Mouse (Mus musculus): ENCODE measurements around the gene Lnpep. TPM values are rescaled to one million over a fixed set of nuclear protein-coding genes. Genes with fewer than 3 reads are reported as not detected.

The Lnpep gene
- total and polyA plus RNA-seq, 3 experiments, result 33.6 to 40.8 (median 34.6) TPM

GRCm38 (mm10) chr17:17499278-17499677 is 125.6 kb downstream of the Lnpep start:
- H3K79me2 ChIP-seq (replicated peaks; ENCODE audit: control insufficient read depth, extremely low read depth, insufficient read depth, poor library complexity, severe bottlenecking), result no peaks in the 10 kb centered on the region
- no peaks in the 10 kb centered on the region for H3K27me3 ChIP-seq (replicated peaks)
- H3K27ac ChIP-seq (ENCODE audit: insufficient read depth, low read depth), result no peak overlapping the region
- no peaks in the 10 kb centered on the region for H3K9me3 ChIP-seq (replicated peaks; ENCODE audit: low read length)
- H3K4me1 ChIP-seq (ENCODE audit: control insufficient read depth in 1 of 2, insufficient read depth in 2 of 2), result no peaks in the 10 kb centered on the region
- no peak overlapping the region for H3K4me2 ChIP-seq (ENCODE audit: insufficient read depth, low read depth, poor library complexity, severe bottlenecking)
- in situ Hi-C loops (cut with MboI; ENCODE audit: low pct_ligation_motif_present, low pct_unique_long_range_greater_than_20kb, low sequenced_read_pairs) (no loop called here), dilution Hi-C loops (cut with MboI; ENCODE audit: extremely low pct_ligation_motif_present, extremely low pct_unique_long_range_greater_than_20kb, low sequenced_read_pairs) (no loop called here)
- TF ChIP-seq JUND (conservative IDR thresholded peaks at IDR 0.05; ENCODE audit: low read depth, low read length) (no peak), ZKSCAN1 (IDR thresholded peaks at IDR 0.05; ENCODE audit: borderline replicate concordance, low read depth, low read length) (no peak), CTCF (conservative IDR thresholded peaks at IDR 0.05 in 1 of 2, IDR thresholded peaks at IDR 0.05 in 1 of 2; ENCODE audit: low read depth in 2 of 2, low read length in 2 of 2) (no peak), MAZ (IDR thresholded peaks at IDR 0.05; ENCODE audit: low read depth, low read length) (no peak), USF1 (IDR thresholded peaks at IDR 0.05; ENCODE audit: low read depth, low read length) (no peak)
- H3K36me3 ChIP-seq (replicated peaks in 1 of 2; ENCODE audit: control insufficient read depth in 1 of 2, insufficient read depth in 1 of 2, low read length in 1 of 2), result no peaks in the 10 kb centered on the region
- DNase-seq (ENCODE audit: extremely low read depth), result no peak
- no peak overlapping the region for H3K9ac ChIP-seq (ENCODE audit: insufficient read depth, low read depth)
- no peak overlapping the region for H3K4me3 ChIP-seq (replicated peaks in 1 of 3; ENCODE audit: low read depth in 2 of 3, low read length in 2 of 3, poor library complexity in 1 of 3)

GRCm38 (mm10) chr17:17498848-17499247 is 126.0 kb downstream of the Lnpep start:
- dilution Hi-C loops (cut with MboI; ENCODE audit: extremely low pct_ligation_motif_present, extremely low pct_unique_long_range_greater_than_20kb, low sequenced_read_pairs) (no loop called here), in situ Hi-C loops (cut with MboI; ENCODE audit: low pct_ligation_motif_present, low pct_unique_long_range_greater_than_20kb, low sequenced_read_pairs) (no loop called here)
- Histone ChIP-seq H3K4me1 (ENCODE audit: control insufficient read depth in 1 of 2, insufficient read depth in 2 of 2) (no peaks in the 10 kb centered on the region), H3K79me2 (replicated peaks; ENCODE audit: control insufficient read depth, extremely low read depth, insufficient read depth, poor library complexity, severe bottlenecking) (no peaks in the 10 kb centered on the region), H3K4me2 (ENCODE audit: insufficient read depth, low read depth, poor library complexity, severe bottlenecking) (no peak overlapping the region), H3K4me3 (replicated peaks in 1 of 3; ENCODE audit: low read depth in 2 of 3, low read length in 2 of 3, poor library complexity in 1 of 3) (no peak overlapping the region), H3K36me3 (replicated peaks in 1 of 2; ENCODE audit: control insufficient read depth in 1 of 2, insufficient read depth in 1 of 2, low read length in 1 of 2) (no peaks in the 10 kb centered on the region), H3K27me3 (replicated peaks) (no peaks in the 10 kb centered on the region), H3K27ac (ENCODE audit: insufficient read depth, low read depth) (no peak overlapping the region), H3K9me3 (replicated peaks; ENCODE audit: low read length) (no peaks in the 10 kb centered on the region), H3K9ac (ENCODE audit: insufficient read depth, low read depth) (no peak overlapping the region)
- DNase-seq (ENCODE audit: extremely low read depth), result no peak
- TF ChIP-seq NRF1 (IDR thresholded peaks at IDR 0.05; ENCODE audit: low read depth, low read length), result no peak
- TF ChIP-seq MAZ (IDR thresholded peaks at IDR 0.05; ENCODE audit: low read depth, low read length), result no peak
- no peak for TF ChIP-seq JUND (conservative IDR thresholded peaks at IDR 0.05; ENCODE audit: low read depth, low read length)
- no peak for TF ChIP-seq ZC3H11A (IDR thresholded peaks at IDR 0.05; ENCODE audit: low read depth, low read length)
- no peak for TF ChIP-seq MAX (IDR thresholded peaks at IDR 0.05; ENCODE audit: low read length)
- TF ChIP-seq USF1 (IDR thresholded peaks at IDR 0.05; ENCODE audit: low read depth, low read length), result no peak
- TF ChIP-seq MAFK (IDR thresholded peaks at IDR 0.05; ENCODE audit: insufficient replicate concordance, low read length), result no peak
- TF ChIP-seq UBTF (IDR thresholded peaks at IDR 0.05; ENCODE audit: low read depth, low read length), result no peak
- no peak for TF ChIP-seq ZNF384 (IDR thresholded peaks at IDR 0.05; ENCODE audit: low read depth, low read length)
- no peak for TF ChIP-seq MXI1 (IDR thresholded peaks at IDR 0.05; ENCODE audit: low read depth, low read length)
- TF ChIP-seq ELF1 (IDR thresholded peaks at IDR 0.05; ENCODE audit: low read depth, low read length), result no peak
- TF ChIP-seq ZMIZ1 (IDR thresholded peaks at IDR 0.05; ENCODE audit: low read depth, low read length), result no peak
- no peak for TF ChIP-seq IRF4 (IDR thresholded peaks at IDR 0.05; ENCODE audit: low read depth, low read length)
- no peak for TF ChIP-seq GABPA (IDR thresholded peaks at IDR 0.05; ENCODE audit: insufficient replicate concordance, low read depth, low read length)
- no peak for TF ChIP-seq NELFE (IDR thresholded peaks at IDR 0.05; ENCODE audit: low read depth, low read length)
- TF ChIP-seq MEF2A (IDR thresholded peaks at IDR 0.05; ENCODE audit: borderline replicate concordance, low read depth, low read length), result no peak
- no peak for TF ChIP-seq RCOR1 (conservative IDR thresholded peaks at IDR 0.05; ENCODE audit: low read depth, low read length)
